Mouse (Mus musculus) lung, postnatal 0 days (tissue): ENCODE results near the gene Plekha5.
A peak's percentile ranks its signal among the peaks of the same experiment; 100 is the strongest.

Source experiments
- CTCF ChIP-seq: IDR thresholded peaks from 2 replicates; pipeline ENCODE4 v1.5.1; 2016; ENCODE audit warnings: antibody characterized with exemption, mild to moderate bottlenecking
- EP300 ChIP-seq: IDR thresholded peaks from 2 replicates; pipeline ENCODE4 v1.6.1; 2016; ENCODE audit warnings: antibody characterized with exemption, mild to moderate bottlenecking, control low read depth

DNA sequence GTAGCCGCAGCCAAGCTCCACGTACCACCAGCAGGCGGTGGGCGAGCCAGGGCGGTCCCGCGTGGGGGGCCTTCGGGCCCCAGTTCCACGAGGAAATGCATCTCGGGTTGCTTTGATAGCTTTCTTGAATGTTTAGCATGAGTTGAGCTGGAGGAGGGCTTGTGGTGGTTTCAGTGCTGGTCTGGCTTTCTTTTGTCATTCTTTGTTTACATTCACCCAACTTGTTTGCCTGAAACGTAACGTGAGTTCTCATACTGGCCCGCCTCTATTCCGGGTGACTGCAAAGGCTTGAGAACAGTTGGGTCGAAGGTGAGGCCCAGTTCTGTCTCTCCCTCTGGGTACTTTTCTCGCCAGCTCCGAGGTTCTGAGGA is 1.1 kb downstream of the Plekha5 start:
- TF ChIP-seq CTCF (peak; percentile 56), EP300 (no peak)
